Mouse (Mus musculus) embryonic facial prominence, embryonic 13.5 days (tissue): ENCODE data around the gene Fggy. TPM values are rescaled to one million over a fixed set of nuclear protein-coding genes. Genes with fewer than 3 reads are reported as not detected.

Experiments used
- ATAC-seq: fragments of 200-750 bp; cut with Nextera tagmentation; 2 replicates; pipeline ENCODE4 v1.8.0; 2017; ENCODE audit warnings: low read depth; ENCODE audit not compliant: insufficient number of reproducible peaks, insufficient read depth, low FRiP score, low TSS enrichment
- H3K27ac ChIP-seq: fragments of 300-500 bp; sonication (generic); 2 replicates; pipeline ENCODE4 v1.5.1; 2015; ENCODE audit warnings: moderate library complexity, mild to moderate bottlenecking, inconsistent platforms
- H3K27me3 ChIP-seq: fragments of 300-500 bp; sonication (generic); 2 replicates; pipeline ENCODE4 v1.6.1; 2015; ENCODE audit warnings: mild to moderate bottlenecking, inconsistent platforms
- H3K36me3 ChIP-seq: fragments of 300-500 bp; sonication (generic); 2 replicates; pipeline ENCODE4 v1.6.1; 2015; ENCODE audit warnings: mild to moderate bottlenecking, inconsistent platforms
- H3K4me1 ChIP-seq: fragments of 300-500 bp; sonication (generic); 2 replicates; pipeline ENCODE4 v1.6.1; 2015; ENCODE audit warnings: inconsistent platforms
- H3K4me2 ChIP-seq: fragments of 300-500 bp; sonication (generic); 2 replicates; pipeline ENCODE4 v1.6.1; 2015; ENCODE audit warnings: moderate library complexity, mild to moderate bottlenecking, inconsistent platforms
- H3K4me3 ChIP-seq: fragments of 300-500 bp; sonication (generic); 2 replicates; pipeline ENCODE4 v1.5.1; 2015; ENCODE audit warnings: mild to moderate bottlenecking, inconsistent platforms
- H3K9ac ChIP-seq: fragments of 300-500 bp; sonication (generic); 2 replicates; pipeline ENCODE4 v1.6.1; 2015; ENCODE audit warnings: mild to moderate bottlenecking, inconsistent platforms
- H3K9me3 ChIP-seq: fragments of 300-500 bp; sonication (generic); 2 replicates; pipeline ENCODE4 v1.6.1; 2016; ENCODE audit warnings: inconsistent platforms
- WGBS: fragments of 180-500 bp; shearing (Covaris S2); methylation state at CpG from one replicate; pipeline ENCODE4 v1.1.7; 2015; ENCODE audit warnings: mixed read lengths; 5-methylcytosine and 5-hydroxymethylcytosine counted together
- polyA plus RNA-seq: library from polyadenylated mRNA; unstranded; fragments of >200 nt; fragmentation: Nextera tagmentation; extraction: Ambion mirVana; gene quantifications from 2 replicates; pipeline ENCODE4 v1.2.1, GENCODE M21; 2015

Gene Fggy
- polyA plus RNA-seq, 1 experiment from 2014 or later: 11.4 TPM

DNA sequence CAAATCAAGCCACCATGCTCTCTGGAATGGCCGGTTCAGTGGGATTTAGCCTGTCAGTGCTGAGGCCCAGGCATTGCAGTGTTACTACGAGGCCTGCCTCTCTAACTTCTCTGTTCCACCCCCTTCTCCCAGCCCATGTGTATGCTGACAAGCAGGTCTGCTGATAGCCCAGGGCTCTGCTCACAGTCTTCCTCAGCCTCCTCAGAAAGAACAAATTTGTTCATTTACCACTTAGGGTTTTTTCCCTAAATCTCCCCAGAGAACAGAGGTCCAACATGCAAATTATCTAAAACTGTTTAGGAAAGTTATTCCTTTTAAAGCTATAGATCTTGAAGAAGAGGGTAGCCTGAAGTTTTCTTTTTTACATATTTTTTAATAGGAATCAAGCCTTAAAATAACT is 179.4 kb downstream of the Fggy start:
- WGBS: 45% methylated on average over 2 of the region's 2 CpGs
- H3K27ac ChIP-seq: no peak overlapping the region

DNA sequence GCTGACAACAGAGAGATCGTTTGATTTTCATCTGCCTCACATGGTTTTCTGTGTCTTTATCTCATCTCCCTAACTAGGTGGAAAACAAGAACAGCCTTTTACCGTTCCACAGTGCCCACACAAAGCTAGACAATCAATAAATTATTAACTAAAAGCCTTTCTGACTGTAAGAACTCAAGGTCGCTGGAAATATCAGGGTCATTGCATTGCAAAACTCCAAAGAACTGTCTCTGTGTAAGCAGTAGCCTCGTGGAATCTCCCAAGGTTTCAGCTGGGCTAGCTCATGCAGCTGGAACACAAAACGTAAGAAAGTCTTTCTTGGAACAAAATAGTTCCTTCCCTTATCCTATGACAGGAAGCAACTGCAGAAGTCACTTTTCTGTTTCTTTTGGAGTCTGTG is 180.9 kb downstream of the Fggy start:
- peaks cover 20% of the 10 kb centered on the region for H3K4me1 ChIP-seq
- 45% methylated on average over 5 of the region's 5 CpGs for WGBS
- H3K4me2 ChIP-seq: no peak overlapping the region
- no peaks in the 10 kb centered on the region for H3K27me3 ChIP-seq
- H3K4me3 ChIP-seq: no peak overlapping the region
- ATAC-seq: no peak
- no peak overlapping the region; the same call in 1 of the 2 replicates for H3K27ac ChIP-seq
- H3K36me3 ChIP-seq: no peaks in the 10 kb centered on the region
- no peak overlapping the region for H3K9ac ChIP-seq
- H3K9me3 ChIP-seq: no peaks in the 10 kb centered on the region

More for the DNA sequence above, 179.4 kb downstream of the Fggy start:
- no peaks in the 10 kb centered on the region for H3K36me3 ChIP-seq
- no peak overlapping the region for H3K4me2 ChIP-seq
- no peaks in the 10 kb centered on the region for H3K27me3 ChIP-seq
- peaks cover 14% of the 10 kb centered on the region for H3K4me1 ChIP-seq
- no peaks in the 10 kb centered on the region for H3K9me3 ChIP-seq
- H3K4me3 ChIP-seq: no peak overlapping the region
- ATAC-seq: no peak
- no peak overlapping the region for H3K9ac ChIP-seq

DNA sequence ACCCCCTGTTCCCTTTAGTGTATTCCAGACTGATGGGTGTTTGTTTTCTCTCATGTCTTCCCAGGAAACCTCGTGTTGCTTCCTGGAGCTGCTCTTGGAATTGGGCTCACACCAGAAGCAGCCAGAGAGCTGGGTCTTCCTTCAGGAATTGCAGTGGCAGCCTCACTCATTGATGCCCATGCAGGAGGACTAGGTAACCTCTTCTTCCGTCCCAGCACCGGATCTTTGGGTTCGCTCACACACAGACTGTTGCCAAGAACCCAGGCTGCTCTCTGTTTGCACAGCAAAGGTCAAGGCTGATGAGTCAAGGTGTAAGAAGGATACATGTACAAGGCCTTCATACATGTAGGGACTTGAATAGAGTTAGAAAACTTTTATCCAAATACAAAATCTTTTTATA is 181.4 kb downstream of the Fggy start:
- Histone ChIP-seq H3K27me3 (no peaks in the 10 kb centered on the region), H3K9me3 (no peaks in the 10 kb centered on the region), H3K4me1 (peaks cover 18% of the 10 kb centered on the region), H3K36me3 (no peaks in the 10 kb centered on the region), H3K9ac (no peak overlapping the region), H3K4me2 (no peak overlapping the region), H3K4me3 (no peak overlapping the region), H3K27ac (no peak overlapping the region)
- WGBS: 74% methylated on average over 4 of the region's 4 CpGs
- ATAC-seq: no peak

DNA sequence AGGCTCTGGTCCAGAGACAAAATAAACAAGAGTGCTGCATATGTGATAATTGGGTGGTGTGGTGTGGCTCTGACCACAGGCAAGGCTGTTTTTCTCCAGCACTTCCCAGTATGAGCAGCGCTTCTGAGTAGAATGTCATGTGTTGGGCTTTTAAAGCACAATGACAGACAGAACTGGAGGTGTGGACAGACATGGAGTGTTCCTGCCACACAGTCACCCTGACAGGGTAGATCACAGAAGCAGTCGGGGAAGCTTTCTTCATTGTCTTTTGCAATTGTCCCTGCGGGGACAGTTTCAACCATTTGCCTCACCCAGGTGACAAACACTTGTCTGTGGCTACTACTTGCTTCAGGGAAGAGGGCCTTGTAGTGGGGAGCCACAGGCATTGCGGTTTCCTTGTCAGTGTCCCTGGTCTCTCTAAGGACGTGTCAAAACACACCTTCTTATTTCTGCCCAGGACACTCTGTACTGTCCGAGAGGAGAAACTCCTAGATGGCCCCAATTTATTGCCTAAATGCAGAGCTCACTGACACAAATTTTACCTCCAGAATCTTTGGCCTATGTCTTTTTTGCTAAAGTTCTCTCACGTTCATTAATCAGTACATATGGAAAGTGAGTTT is 183.9 kb downstream of the Fggy start:
- ATAC-seq: no peak
- H3K4me2 ChIP-seq: no peak overlapping the region
- H3K27ac ChIP-seq: no peak overlapping the region
- no peaks in the 10 kb centered on the region for H3K36me3 ChIP-seq
- H3K4me1 ChIP-seq: peaks cover 25% of the 10 kb centered on the region
- H3K9ac ChIP-seq: no peak overlapping the region
- no peak overlapping the region for H3K4me3 ChIP-seq
- WGBS: 77% methylated on average over 7 of the region's 7 CpGs
- no peaks in the 10 kb centered on the region for H3K27me3 ChIP-seq
- no peaks in the 10 kb centered on the region for H3K9me3 ChIP-seq

DNA sequence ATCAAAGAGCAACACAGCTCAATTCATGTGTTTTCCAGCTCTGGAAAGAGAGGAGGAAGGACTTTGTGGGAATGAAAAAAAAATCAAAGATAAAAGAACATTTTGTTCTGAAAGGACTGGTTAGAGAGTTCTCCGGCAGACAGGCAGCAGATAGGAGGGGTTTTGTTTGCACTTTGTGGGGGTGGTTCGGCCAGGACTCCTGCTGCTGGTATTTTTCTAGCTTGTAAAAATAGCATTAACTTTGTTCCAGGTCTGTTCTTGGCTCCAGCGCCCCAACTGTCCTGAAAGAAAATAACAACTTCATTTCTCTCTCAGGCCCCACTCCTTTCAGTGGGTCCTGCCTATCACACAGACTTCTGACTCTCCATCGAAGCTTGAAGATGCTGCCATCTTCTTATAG is 185.7 kb downstream of the Fggy start:
- Histone ChIP-seq H3K4me2 (no peak overlapping the region), H3K4me1 (peaks cover 34% of the 10 kb centered on the region), H3K9ac (no peak overlapping the region), H3K27me3 (no peaks in the 10 kb centered on the region), H3K9me3 (no peaks in the 10 kb centered on the region), H3K4me3 (no peak overlapping the region), H3K27ac (no peak overlapping the region), H3K36me3 (no peaks in the 10 kb centered on the region)
- WGBS: 34% methylated on average over 4 of the region's 4 CpGs
- ATAC-seq: no peak

DNA sequence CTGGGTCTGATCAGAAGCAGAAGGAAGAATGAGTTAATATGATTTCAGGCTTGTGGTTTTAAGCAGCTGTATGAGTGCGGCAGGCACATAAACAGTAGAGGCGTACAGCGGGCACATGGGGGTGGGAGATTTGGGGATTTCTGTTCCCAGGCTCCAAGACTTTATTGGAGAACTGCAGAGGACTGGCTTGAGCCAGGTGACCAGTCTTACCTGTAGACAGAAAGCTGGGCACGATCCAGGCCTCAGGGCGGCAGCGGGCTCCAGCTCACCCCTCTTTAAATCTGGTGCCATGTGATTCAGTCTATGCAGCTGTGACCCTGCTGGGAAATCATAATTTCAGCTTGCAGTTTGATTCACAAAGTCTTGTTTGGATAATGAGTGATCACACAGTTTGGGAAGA is 189.6 kb downstream of the Fggy start:
- Histone ChIP-seq H3K4me2 (0 out of 2 replicates have a peak overlapping the region, but pooled peaks have one; percentile 3), H3K9ac (no peak overlapping the region), H3K4me3 (no peak overlapping the region), H3K9me3 (no peaks in the 10 kb centered on the region), H3K27ac (no peak overlapping the region), H3K27me3 (no peaks in the 10 kb centered on the region), H3K4me1 (peaks cover 38% of the 10 kb centered on the region), H3K36me3 (no peaks in the 10 kb centered on the region)
- whole genome bisulfite sequencing: 56% methylated on average over 6 of the region's 6 CpGs
- no peak for ATAC-seq

DNA sequence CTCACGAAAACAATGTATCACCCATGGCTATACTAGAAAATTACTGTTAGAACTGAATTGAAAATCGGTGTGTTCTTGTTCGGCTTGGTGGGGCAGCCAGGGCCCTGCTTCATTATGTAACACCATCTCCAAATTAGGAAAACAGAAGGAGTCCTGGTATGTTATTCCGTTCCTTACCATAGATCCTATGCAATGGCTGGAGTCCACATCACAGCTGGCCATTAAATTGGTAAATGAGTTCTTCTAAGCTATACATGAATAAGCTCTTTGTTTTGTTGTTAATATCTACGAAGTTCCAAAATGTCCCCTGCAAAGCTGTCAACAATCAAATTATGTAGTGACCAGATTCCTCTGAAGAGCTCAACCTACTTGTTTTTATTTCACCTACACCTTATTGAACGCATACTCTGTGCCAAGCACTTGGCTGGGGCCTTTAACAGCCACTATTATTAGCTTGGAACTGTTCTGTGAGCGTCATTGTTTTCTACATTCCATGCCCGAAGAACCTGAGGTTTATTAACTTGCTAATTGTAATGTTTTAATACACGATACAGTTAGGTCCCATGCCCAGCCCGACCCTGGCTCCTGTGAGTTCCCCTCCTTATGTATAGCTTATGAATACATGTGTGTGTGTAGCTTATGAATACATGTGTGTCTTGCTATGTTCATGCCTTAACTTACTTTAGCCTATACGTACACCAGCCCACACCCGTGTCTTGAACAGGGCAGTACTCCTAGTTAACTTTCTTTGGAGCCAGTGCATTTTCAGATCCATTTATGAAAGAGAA is 190.3 kb downstream of the Fggy start:
- no peak overlapping the region for H3K27ac ChIP-seq
- 82% methylated on average over 12 of the region's 12 CpGs for WGBS
- no peaks in the 10 kb centered on the region for H3K9me3 ChIP-seq

DNA sequence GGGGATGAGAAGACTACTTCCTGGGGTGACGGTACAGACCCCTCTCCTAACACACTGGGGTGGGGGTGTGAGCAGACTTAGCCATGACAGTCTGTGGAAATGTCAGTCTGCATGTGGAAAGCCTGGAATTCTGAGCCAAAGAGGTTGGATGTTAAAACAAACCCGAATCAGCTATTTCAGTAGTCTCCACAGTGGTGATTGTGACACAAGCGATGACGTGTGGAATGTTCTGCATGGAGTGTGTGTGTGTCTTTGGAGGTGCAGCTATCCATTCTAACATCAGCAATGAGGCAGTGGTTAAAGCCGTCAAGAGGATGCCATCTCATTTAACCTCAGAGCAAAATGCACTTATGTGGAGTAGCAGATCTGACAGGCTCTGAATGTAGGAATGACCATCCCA is 192.9 kb downstream of the Fggy start:
- no peak overlapping the region for H3K4me2 ChIP-seq
- no peak for ATAC-seq
- H3K4me1 ChIP-seq: peaks cover 19% of the 10 kb centered on the region
- H3K27ac ChIP-seq: no peak overlapping the region
- no peaks in the 10 kb centered on the region for H3K36me3 ChIP-seq
- no peak overlapping the region for H3K4me3 ChIP-seq
- no peak overlapping the region for H3K9ac ChIP-seq
- no peaks in the 10 kb centered on the region for H3K9me3 ChIP-seq
- 84% methylated on average over 5 of the region's 5 CpGs for WGBS
- H3K27me3 ChIP-seq: no peaks in the 10 kb centered on the region

More for the DNA sequence above, 190.3 kb downstream of the Fggy start:
- Histone ChIP-seq H3K4me1 (peaks cover 38% of the 10 kb centered on the region), H3K27me3 (no peaks in the 10 kb centered on the region), H3K9ac (no peak overlapping the region), H3K4me2 (no peak overlapping the region), H3K36me3 (no peaks in the 10 kb centered on the region), H3K4me3 (no peak overlapping the region)
- ATAC-seq: no peak

DNA sequence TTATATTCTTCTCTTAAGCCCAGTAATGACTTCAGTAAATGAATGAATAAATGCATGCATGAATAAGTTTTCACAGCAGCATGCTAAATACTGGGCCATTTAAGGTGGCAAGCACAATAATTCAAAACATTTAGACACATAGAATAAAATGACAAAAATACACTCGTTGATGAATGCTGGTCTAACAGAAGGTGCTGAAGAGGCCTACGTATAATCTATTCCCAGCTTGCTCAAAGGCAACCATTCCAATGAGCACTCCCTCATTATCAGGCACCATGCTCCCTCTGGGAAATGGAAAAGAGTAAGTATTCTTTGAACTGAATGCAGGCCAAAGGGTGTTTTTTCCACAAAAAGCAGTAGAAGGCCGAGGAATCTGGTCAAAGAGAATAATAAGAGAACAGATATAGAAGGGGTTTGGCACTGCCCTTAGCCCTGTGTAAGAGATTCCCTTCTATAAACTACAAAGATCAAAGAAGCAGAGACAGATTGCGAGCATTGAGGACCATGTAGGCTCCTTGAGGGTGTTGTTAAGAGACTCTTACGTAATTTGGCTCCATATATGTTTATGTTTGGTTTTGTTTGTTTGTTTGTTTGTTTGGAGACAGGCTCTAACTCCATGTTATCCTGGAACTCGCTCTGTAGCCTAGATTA is 195.4 kb downstream of the Fggy start:
- Histone ChIP-seq H3K27ac (no peak overlapping the region), H3K4me3 (no peak overlapping the region), H3K9ac (no peak overlapping the region), H3K9me3 (no peaks in the 10 kb centered on the region), H3K36me3 (no peaks in the 10 kb centered on the region), H3K27me3 (no peaks in the 10 kb centered on the region), H3K4me1 (peaks cover 4% of the 10 kb centered on the region; the same call in 1 of the 2 replicates), H3K4me2 (no peak overlapping the region)
- WGBS: 82% methylated on average over 6 of the region's 6 CpGs
- ATAC-seq: no peak

DNA sequence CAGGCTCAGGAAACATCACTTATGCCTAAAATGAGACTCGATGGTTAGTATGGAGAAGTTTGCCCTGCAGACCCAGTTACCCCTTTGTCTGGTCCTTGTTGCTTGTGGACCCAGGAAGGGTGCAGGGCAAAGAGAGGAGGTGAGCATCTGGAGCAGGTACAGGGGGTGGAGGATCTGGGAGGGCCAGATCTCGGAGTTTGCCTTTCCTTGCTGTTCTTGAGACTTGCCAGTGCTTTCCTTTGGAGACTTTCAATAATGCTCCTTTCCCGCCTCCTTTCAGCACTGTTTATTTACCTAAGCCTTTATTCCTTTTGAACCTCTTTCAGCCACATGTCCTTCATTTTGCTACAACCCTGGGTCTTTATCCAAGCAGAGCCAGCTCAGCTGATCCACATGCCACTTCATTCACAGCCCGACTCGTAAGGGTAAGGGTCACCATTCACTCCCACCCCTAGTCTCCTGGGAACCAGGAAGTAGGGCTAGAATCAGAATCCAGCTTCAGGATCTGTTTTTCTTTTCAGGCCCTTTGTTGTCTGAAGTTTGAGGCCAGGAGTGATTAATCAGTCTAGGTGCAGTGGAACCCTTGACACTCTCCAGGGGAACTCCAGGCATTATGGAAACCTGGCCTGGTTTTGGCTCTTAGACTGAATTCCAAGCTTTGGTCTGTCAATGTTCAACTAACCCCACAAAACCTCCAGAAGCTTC is 201.9 kb downstream of the Fggy start:
- 58% methylated on average over 5 of the region's 5 CpGs for WGBS
- Histone ChIP-seq H3K27me3 (no peaks in the 10 kb centered on the region), H3K36me3 (no peaks in the 10 kb centered on the region), H3K4me2 (no peak overlapping the region), H3K9ac (no peak overlapping the region), H3K27ac (no peak overlapping the region), H3K4me3 (no peak overlapping the region), H3K4me1 (0 out of 2 replicates have a peak, but pooled peaks cover 3% of the 10 kb centered on the region), H3K9me3 (no peaks in the 10 kb centered on the region)
- ATAC-seq: no peak

DNA sequence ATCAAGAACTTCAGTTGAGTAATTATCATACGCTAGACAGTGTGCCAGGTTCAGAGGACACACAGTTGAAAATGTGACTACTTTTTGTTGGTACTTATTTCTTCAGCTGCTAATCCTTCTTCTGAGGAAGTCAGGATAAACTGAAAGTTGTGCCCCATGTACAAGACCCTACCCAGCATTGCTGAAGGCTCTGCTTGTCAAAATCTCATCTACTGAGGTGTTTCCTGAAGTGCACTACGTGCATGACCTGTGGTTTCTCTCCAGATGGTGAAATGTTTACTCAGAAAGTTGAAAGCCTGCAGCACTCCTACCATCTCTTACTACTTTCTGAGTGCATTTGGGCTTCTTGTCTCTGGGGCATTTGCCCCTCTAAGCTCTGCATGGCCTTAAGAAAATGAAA is 208.1 kb downstream of the Fggy start:
- Histone ChIP-seq H3K9me3 (no peaks in the 10 kb centered on the region), H3K4me1 (no peaks in the 10 kb centered on the region), H3K36me3 (no peaks in the 10 kb centered on the region), H3K9ac (no peak overlapping the region), H3K4me2 (no peak overlapping the region), H3K27me3 (no peaks in the 10 kb centered on the region), H3K27ac (no peak overlapping the region), H3K4me3 (no peak overlapping the region)
- 72% methylated on average over 2 of the region's 2 CpGs for WGBS
- no peak for ATAC-seq
